Mouse (Mus musculus): Measurements from ENCODE around the gene Cyp2w1. TPM values are rescaled to one million over a fixed set of nuclear protein-coding genes. Genes with fewer than 3 reads are reported as not detected.

The Cyp2w1 gene
- polyA plus RNA-seq, 1 experiment from 2014 or later, result not detected

DNA sequence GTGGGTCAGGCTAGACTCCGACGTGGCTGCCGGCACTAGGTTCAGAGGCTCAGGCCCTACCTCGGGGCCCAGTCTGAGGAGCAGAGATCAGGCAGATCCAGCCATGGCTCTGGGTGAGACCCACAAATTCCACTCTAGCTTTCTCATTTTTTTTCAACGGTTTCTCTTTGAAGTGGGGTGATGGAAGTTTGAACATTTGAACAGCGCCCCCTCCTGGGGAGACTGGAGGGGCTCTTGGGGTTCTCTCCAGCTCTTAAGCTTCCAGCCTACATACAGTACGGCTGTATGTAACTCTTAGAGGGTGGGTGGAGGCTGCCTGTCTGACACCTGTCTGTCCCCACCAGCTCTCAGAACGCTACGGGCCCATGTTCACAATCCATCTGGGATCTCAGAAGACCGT lies 1.1 kb downstream of the Cyp2w1 start:
- Histone ChIP-seq H3K27ac (no peak overlapping the region), H3K36me3 (ENCODE audit: insufficient read depth, low read length) (no peaks in the 10 kb centered on the region), H3K4me2 (ENCODE audit: low read length) (no peak overlapping the region), H3K9me3 (replicated peaks; ENCODE audit: low read length) (no peaks in the 10 kb centered on the region), H3K27me3 (ENCODE audit: insufficient read depth, low read length) (no peaks in the 10 kb centered on the region), H3K4me3 (replicated peaks; ENCODE audit: low read depth, low read length) (no peak overlapping the region), H3K4me1 (replicated peaks; ENCODE audit: insufficient read depth, low read length) (no peaks in the 10 kb centered on the region), H3K9ac (ENCODE audit: low read depth, low read length) (no peak overlapping the region)
- peak; percentile 57 for TF ChIP-seq CTCF (IDR thresholded peaks at IDR 0.05; ENCODE audit: low read depth)
- ATAC-seq (replicated peaks; ENCODE audit: low FRiP score, low read depth), result no peak
- 58% methylated on average over 10 of the region's 10 CpGs for WGBS
- peak; percentile 46 for DNase-seq (ENCODE audit: low spot score)

DNA sequence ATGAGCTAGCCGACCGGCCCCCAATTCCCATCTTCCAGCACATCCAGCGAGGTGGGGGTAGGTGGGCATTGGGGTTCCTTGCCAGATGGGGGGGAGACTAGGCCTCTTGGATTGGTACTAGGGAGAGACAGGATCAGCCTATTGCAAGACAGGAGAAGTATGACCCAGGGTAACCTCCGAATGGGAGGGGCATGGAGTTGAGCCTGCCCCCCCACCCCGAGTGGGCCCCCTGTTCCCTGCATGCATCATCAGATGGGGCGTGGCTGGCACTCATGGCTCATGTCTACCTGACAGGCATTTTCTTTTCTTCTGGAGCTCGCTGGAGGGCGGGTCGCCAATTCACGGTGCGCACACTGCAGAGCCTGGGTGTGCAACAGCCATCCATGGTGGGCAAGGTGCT lies 1.5 kb downstream of the Cyp2w1 start:
- no peak for DNase-seq (ENCODE audit: low spot score)
- no peak overlapping the region for H3K4me3 ChIP-seq (replicated peaks; ENCODE audit: low read depth, low read length)
- ATAC-seq (replicated peaks; ENCODE audit: low FRiP score, low read depth), result no peak

DNA sequence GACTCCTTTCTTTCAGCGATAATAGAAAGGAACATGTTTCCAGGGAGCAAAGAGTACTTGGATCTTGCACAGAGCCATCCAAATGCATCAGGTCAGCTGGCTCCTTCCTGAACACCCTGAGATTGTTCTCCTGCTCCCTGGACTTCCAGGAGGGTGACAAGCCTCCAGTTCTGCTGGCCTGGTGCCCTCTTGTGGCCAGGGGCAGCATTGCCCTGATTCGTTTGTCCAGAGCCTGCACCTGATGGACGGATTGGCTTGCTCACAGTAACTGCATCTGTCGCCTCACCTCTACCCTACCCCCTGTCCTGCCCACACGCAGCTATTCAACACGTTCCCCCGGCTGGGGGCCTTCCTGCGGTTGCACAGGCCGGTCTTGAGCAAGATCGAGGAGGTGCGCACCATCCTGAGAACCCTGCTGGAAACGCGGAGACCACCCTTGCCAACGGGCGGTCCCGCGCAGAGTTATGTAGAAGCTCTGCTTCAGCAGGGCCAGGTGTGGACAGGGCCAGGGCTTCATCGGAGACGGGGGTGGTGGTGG lies 2.9 kb downstream of the Cyp2w1 start:
- H3K4me3 ChIP-seq (replicated peaks; ENCODE audit: low read depth, low read length), result no peak overlapping the region
- no peak overlapping the region for H3K27ac ChIP-seq
- DNase-seq (ENCODE audit: low spot score) (peak; percentile 82), ATAC-seq (replicated peaks; ENCODE audit: low FRiP score, low read depth) (0 out of 2 replicates have a peak, but pooled peaks have one; percentile 23)
- H3K4me1 ChIP-seq (replicated peaks; ENCODE audit: insufficient read depth, low read length), result no peaks in the 10 kb centered on the region
- no peaks in the 10 kb centered on the region for H3K9me3 ChIP-seq (replicated peaks; ENCODE audit: low read length)
- H3K36me3 ChIP-seq (ENCODE audit: insufficient read depth, low read length), result no peaks in the 10 kb centered on the region
- H3K9ac ChIP-seq (ENCODE audit: low read depth, low read length), result no peak overlapping the region
- no peak overlapping the region for H3K4me2 ChIP-seq (ENCODE audit: low read length)
- H3K27me3 ChIP-seq (ENCODE audit: insufficient read depth, low read length), result no peaks in the 10 kb centered on the region
- 37% methylated on average over 19 of the region's 19 CpGs for WGBS
- TF ChIP-seq CTCF (IDR thresholded peaks at IDR 0.05; ENCODE audit: low read depth), result peak; percentile 98

More for the DNA sequence above, 1.5 kb downstream of the Cyp2w1 start:
- no peaks in the 10 kb centered on the region for H3K36me3 ChIP-seq (ENCODE audit: insufficient read depth, low read length)
- 88% methylated on average over 11 of the region's 11 CpGs for WGBS
- no peaks in the 10 kb centered on the region for H3K4me1 ChIP-seq (replicated peaks; ENCODE audit: insufficient read depth, low read length)
- H3K9me3 ChIP-seq (replicated peaks; ENCODE audit: low read length), result no peaks in the 10 kb centered on the region
- H3K27ac ChIP-seq, result no peak overlapping the region
- no peaks in the 10 kb centered on the region for H3K27me3 ChIP-seq (ENCODE audit: insufficient read depth, low read length)
- H3K9ac ChIP-seq (ENCODE audit: low read depth, low read length), result no peak overlapping the region
- no peak overlapping the region for H3K4me2 ChIP-seq (ENCODE audit: low read length)
- TF ChIP-seq CTCF (IDR thresholded peaks at IDR 0.05; ENCODE audit: low read depth), result no peak

DNA sequence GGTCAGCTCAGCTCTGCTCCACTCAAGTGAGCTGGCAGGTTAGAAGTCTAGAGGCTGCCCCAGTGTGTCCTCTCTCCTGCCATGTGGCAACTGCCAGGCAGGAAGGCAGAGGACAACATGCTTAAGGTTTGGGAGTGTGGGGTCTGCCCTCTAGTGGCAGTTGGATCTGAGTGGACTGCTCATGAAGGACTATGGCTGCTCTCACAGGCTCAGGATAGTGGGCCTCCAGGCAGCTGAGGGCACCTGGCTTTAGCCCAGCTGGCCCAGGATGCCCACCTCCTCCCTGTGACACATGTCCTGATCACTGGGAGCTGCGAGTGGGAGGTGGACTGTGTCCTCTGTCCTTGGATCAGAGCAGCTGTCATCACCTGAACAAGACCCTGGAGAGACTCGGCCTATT lies 6.2 kb downstream of the Cyp2w1 start:
- ATAC-seq (replicated peaks; ENCODE audit: low FRiP score, low read depth), result no peak; the same call in 1 of the 2 replicates
- H3K9me3 ChIP-seq (replicated peaks; ENCODE audit: low read length), result no peaks in the 10 kb centered on the region
- 71% methylated on average over 2 of the region's 2 CpGs for WGBS
- H3K27me3 ChIP-seq (ENCODE audit: insufficient read depth, low read length), result no peaks in the 10 kb centered on the region
- peak; percentile 63 for DNase-seq (ENCODE audit: low spot score)
- H3K36me3 ChIP-seq (ENCODE audit: insufficient read depth, low read length), result no peaks in the 10 kb centered on the region
- no peak overlapping the region for H3K9ac ChIP-seq (ENCODE audit: low read depth, low read length)
- H3K27ac ChIP-seq, result no peak overlapping the region
- TF ChIP-seq CTCF (IDR thresholded peaks at IDR 0.05; ENCODE audit: low read depth), result peak; percentile 77
- no peak overlapping the region for H3K4me2 ChIP-seq (ENCODE audit: low read length)
- no peak overlapping the region for H3K4me3 ChIP-seq (replicated peaks; ENCODE audit: low read depth, low read length)
- H3K4me1 ChIP-seq (replicated peaks; ENCODE audit: insufficient read depth, low read length), result no peaks in the 10 kb centered on the region

DNA sequence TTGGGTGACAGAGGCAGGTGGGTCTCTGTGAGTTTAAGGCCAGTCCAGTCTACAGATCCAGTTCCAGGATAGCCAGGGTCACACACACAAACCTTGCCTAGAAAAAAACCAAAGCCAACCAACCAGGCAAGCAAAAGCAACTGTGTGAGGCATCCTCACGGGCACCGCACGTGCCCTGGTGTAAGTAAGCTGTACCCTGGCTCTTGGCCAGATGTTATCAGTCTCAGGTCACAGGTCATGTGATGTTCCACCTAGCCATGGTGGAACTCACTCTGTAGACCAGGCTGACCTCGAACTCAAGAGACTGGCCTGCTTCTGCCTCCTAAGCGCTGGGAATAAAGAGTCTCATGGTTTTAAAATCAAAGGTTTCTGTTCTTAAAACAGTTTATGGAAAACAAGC lies 6.8 kb downstream of the Cyp2w1 start:
- no peak overlapping the region for H3K4me2 ChIP-seq (ENCODE audit: low read length)
- WGBS, result 88% methylated on average over 5 of the region's 5 CpGs
- H3K9ac ChIP-seq (ENCODE audit: low read depth, low read length), result no peak overlapping the region
- H3K36me3 ChIP-seq (ENCODE audit: insufficient read depth, low read length), result no peaks in the 10 kb centered on the region
- no peaks in the 10 kb centered on the region for H3K4me1 ChIP-seq (replicated peaks; ENCODE audit: insufficient read depth, low read length)
- H3K4me3 ChIP-seq (replicated peaks; ENCODE audit: low read depth, low read length), result no peak overlapping the region
- ATAC-seq (replicated peaks; ENCODE audit: low FRiP score, low read depth), result no peak
- H3K27ac ChIP-seq, result no peak overlapping the region
- DNase-seq (ENCODE audit: low spot score), result no peak
- no peaks in the 10 kb centered on the region for H3K27me3 ChIP-seq (ENCODE audit: insufficient read depth, low read length)
- no peak for TF ChIP-seq CTCF (IDR thresholded peaks at IDR 0.05; ENCODE audit: low read depth)
- no peaks in the 10 kb centered on the region for H3K9me3 ChIP-seq (replicated peaks; ENCODE audit: low read length)

DNA sequence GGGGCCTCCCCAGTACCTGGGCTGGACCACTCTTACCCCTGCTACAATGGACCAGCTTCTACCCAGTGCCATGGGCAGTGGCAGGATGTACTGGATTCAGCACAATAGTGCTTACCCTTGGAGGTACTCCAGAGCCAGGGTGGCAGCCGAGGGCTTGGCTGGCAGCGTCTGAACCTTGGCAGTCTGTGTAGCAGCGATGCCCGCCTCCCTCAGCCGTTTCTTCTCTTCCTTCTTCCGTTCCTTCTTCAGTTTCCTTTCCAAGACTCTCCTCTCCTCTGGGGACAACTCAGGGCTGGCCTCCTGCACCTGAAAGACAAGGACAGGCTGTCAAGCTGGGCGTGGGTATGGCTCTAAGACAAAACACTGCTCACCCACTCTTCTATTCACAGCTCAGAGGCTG lies 11.4 kb downstream of the Cyp2w1 start:
- no peak overlapping the region for H3K9ac ChIP-seq (ENCODE audit: low read depth, low read length)
- H3K4me2 ChIP-seq (ENCODE audit: low read length), result no peak overlapping the region
- 60% methylated on average over 7 of the region's 7 CpGs for WGBS
- H3K4me1 ChIP-seq (replicated peaks; ENCODE audit: insufficient read depth, low read length), result peaks cover 7% of the 10 kb centered on the region
- no peak overlapping the region for H3K27ac ChIP-seq
- H3K27me3 ChIP-seq (ENCODE audit: insufficient read depth, low read length), result no peaks in the 10 kb centered on the region
- ATAC-seq (replicated peaks; ENCODE audit: low FRiP score, low read depth) (no peak), DNase-seq (ENCODE audit: low spot score) (no peak)
- H3K4me3 ChIP-seq (replicated peaks; ENCODE audit: low read depth, low read length), result no peak overlapping the region
- H3K36me3 ChIP-seq (ENCODE audit: insufficient read depth, low read length), result no peaks in the 10 kb centered on the region
- H3K9me3 ChIP-seq (replicated peaks; ENCODE audit: low read length), result no peaks in the 10 kb centered on the region
- TF ChIP-seq CTCF (IDR thresholded peaks at IDR 0.05; ENCODE audit: low read depth), result no peak

Measured in kidney, postnatal 0 days (tissue).